Mouse (Mus musculus): Measurements from ENCODE around the gene Ypel2.

- no peak for TF ChIP-seq CTCF (IDR thresholded peaks at IDR 0.05; ENCODE audit: extremely low read depth, insufficient read depth, insufficient read length, insufficient replicate concordance)
- TF ChIP-seq POLR2A (IDR thresholded peaks at IDR 0.05; ENCODE audit: low read depth, low read length), result no peak
Measured at GRCm38 (mm10) chr11:86941904-86942303, 51.6 kb downstream of the Ypel2 start.
